Mouse (Mus musculus): ENCODE results near the gene Gemin6. TPM values are rescaled to one million over a fixed set of nuclear protein-coding genes. Genes with fewer than 3 reads are reported as not detected.
"Not testable (repeated sequence)": the region's sequence is repeated elsewhere in the genome, so short reads cannot be mapped to it uniquely, and the experiment has no call there.

Gemin6 gene
- polyA plus RNA-seq, 1 experiment = 7.1 TPM

- H3K4me3 ChIP-seq (ENCODE audit: insufficient read depth, low read length) = no peak overlapping the region
- H3K4me1 ChIP-seq (ENCODE audit: control insufficient read depth, insufficient read depth, low read length) = no peaks in the 10 kb centered on the region
- TF ChIP-seq POLR2A (IDR thresholded peaks at IDR 0.05; ENCODE audit: borderline replicate concordance, low read depth, low read length) (no peak), CTCF (IDR thresholded peaks at IDR 0.05; ENCODE audit: low read depth, low read length) (no peak)
- H3K27ac ChIP-seq (ENCODE audit: insufficient read depth, low read depth, low read length) = no peak overlapping the region
These were observed 42.8 kb downstream of the Gemin6 start for GRCm38 (mm10) chr17:80267065-80267464.

- Histone ChIP-seq H3K4me3 (ENCODE audit: insufficient read depth, low read length) (no peak overlapping the region), H3K27ac (ENCODE audit: insufficient read depth, low read depth, low read length) (no peak overlapping the region), H3K4me1 (ENCODE audit: control insufficient read depth, insufficient read depth, low read length) (no peaks in the 10 kb centered on the region)
- no peak for TF ChIP-seq POLR2A (IDR thresholded peaks at IDR 0.05; ENCODE audit: borderline replicate concordance, low read depth, low read length)
- no peak for TF ChIP-seq CTCF (IDR thresholded peaks at IDR 0.05; ENCODE audit: low read depth, low read length)
These were observed 43.9 kb downstream of the Gemin6 start for GRCm38 (mm10) chr17:80268151-80268550.

GRCm38 (mm10) chr17:80270622-80271021 is 46.4 kb downstream of the Gemin6 start:
- not testable (repeated sequence) for H3K4me3 ChIP-seq (ENCODE audit: insufficient read depth, low read length); H3K27ac ChIP-seq (ENCODE audit: insufficient read depth, low read depth, low read length); H3K4me1 ChIP-seq (ENCODE audit: control insufficient read depth, insufficient read depth, low read length)

Other genes with a start within 250 kb of the Gemin6 start
- gene Hnrnpll, start 162.1 kb upstream of the Gemin6 start, polyA plus RNA-seq (2012; ENCODE audit: insufficient read depth, insufficient read length, missing spikeins) = 44.9 and 47.7 TPM in 2 replicates
- gene Galm, start 97.0 kb upstream of the Gemin6 start, polyA plus RNA-seq (2012; ENCODE audit: insufficient read depth, insufficient read length, missing spikeins) = 18.1 and 18.2 TPM in 2 replicates
- 83.7 and 102 TPM in 2 replicates for gene Srsf7, start 17.1 kb upstream of the Gemin6 start, polyA plus RNA-seq (2012; ENCODE audit: insufficient read depth, insufficient read length, missing spikeins)
- gene Ttc39d, start 17.0 kb upstream of the Gemin6 start, polyA plus RNA-seq (2012; ENCODE audit: insufficient read depth, insufficient read length, missing spikeins) = not detected in 2 replicates
- 5.6 and 8.1 TPM in 2 replicates for gene Morn2, start 65.8 kb downstream of the Gemin6 start, polyA plus RNA-seq (2012; ENCODE audit: insufficient read depth, insufficient read length, missing spikeins)
- 16.0 and 19.6 TPM in 2 replicates for gene Dhx57, start 66.0 kb downstream of the Gemin6 start, polyA plus RNA-seq (2012; ENCODE audit: insufficient read depth, insufficient read length, missing spikeins)
- gene Arhgef33, start 83.0 kb downstream of the Gemin6 start, polyA plus RNA-seq (2012; ENCODE audit: insufficient read depth, insufficient read length, missing spikeins) = not detected in 2 replicates
- gene Gm10190, start 149.1 kb downstream of the Gemin6 start, polyA plus RNA-seq (2012; ENCODE audit: insufficient read depth, insufficient read length, missing spikeins) = not detected in 2 replicates

Measured in bone marrow macrophage, adult 2 months (primary cell).